Mouse (Mus musculus) midbrain, embryonic 15.5 days (tissue): ENCODE measurements around the gene Bbs9. TPM values are rescaled to one million over a fixed set of nuclear protein-coding genes. Genes with fewer than 3 reads are reported as not detected.

Experiments used
- ATAC-seq: fragments of 200-750 bp; cut with Nextera tagmentation; replicated peaks from 2 replicates; pipeline ENCODE4 v1.8.0; 2017; ENCODE audit warnings: moderate TSS enrichment
- H3K27ac ChIP-seq: fragments of 300-500 bp; sonication (generic); 2 replicates; pipeline ENCODE4 v1.5.1; 2015; ENCODE audit warnings: mild to moderate bottlenecking, inconsistent platforms
- H3K27me3 ChIP-seq: fragments of 300-500 bp; sonication (generic); replicated peaks from 2 replicates; pipeline ENCODE4 v1.6.1; 2015; ENCODE audit warnings: inconsistent platforms
- H3K36me3 ChIP-seq: fragments of 300-500 bp; sonication (generic); replicated peaks from 2 replicates; pipeline ENCODE4 v1.6.1; 2015; ENCODE audit warnings: inconsistent platforms
- H3K4me1 ChIP-seq: fragments of 300-500 bp; sonication (generic); 2 replicates; pipeline ENCODE4 v1.6.1; 2015; ENCODE audit warnings: inconsistent platforms
- H3K4me2 ChIP-seq: fragments of 300-500 bp; sonication (generic); 2 replicates; pipeline ENCODE4 v1.6.1; 2015; ENCODE audit warnings: inconsistent platforms, mild to moderate bottlenecking, moderate library complexity
- H3K4me3 ChIP-seq: fragments of 300-500 bp; sonication (generic); 2 replicates; pipeline ENCODE4 v1.5.1; 2015; ENCODE audit warnings: mild to moderate bottlenecking, inconsistent platforms
- H3K9ac ChIP-seq: fragments of 300-500 bp; sonication (generic); 2 replicates; pipeline ENCODE4 v1.6.1; 2015; ENCODE audit warnings: mild to moderate bottlenecking, inconsistent platforms
- H3K9me3 ChIP-seq: fragments of 300-500 bp; sonication (generic); 2 replicates; pipeline ENCODE4 v1.6.1; 2016; ENCODE audit warnings: inconsistent platforms
- WGBS: fragments of 180-500 bp; shearing (Covaris S2); methylation state at CpG from one replicate; pipeline ENCODE4 v1.1.7; 2015; ENCODE audit warnings: mixed read lengths; 5-methylcytosine and 5-hydroxymethylcytosine counted together
- polyA plus RNA-seq: library from polyadenylated mRNA; unstranded; fragments of >200 nt; fragmentation: Nextera tagmentation; extraction: Ambion mirVana; gene quantifications from 2 replicates; pipeline ENCODE4 v1.2.1, GENCODE M21; 2015

The Bbs9 gene
- 24.9 and 25.0 TPM in 2 replicates for polyA plus RNA-seq

GRCm38 (mm10) chr9:22475424-22475868 lies at the start of gene Bbs9:
TSS of gene Bbs9 (plus strand) at chr9:22475715.
- under 1% methylated on average over 25 of the region's 25 CpGs for WGBS
- Histone ChIP-seq H3K9ac (peak within 1 kb of the TSS; percentile 52), H3K27ac (peak within 1 kb of the TSS; percentile 83), H3K9me3 (no peaks in the 10 kb centered on the region), H3K4me2 (peak within 1 kb of the TSS; percentile 76), H3K4me3 (peak within 1 kb of the TSS; percentile 50), H3K27me3 (no peaks in the 10 kb centered on the region), H3K36me3 (no peaks in the 10 kb centered on the region), H3K4me1 (peaks cover 17% of the 10 kb centered on the region)
- ATAC-seq = peak; percentile 99

GRCm38 (mm10) chr9:22428028-22428665 lies 47.4 kb upstream of the Bbs9 start:
- ATAC-seq = 0 out of 2 replicates have a peak, but pooled peaks have one; percentile 24
- no peaks in the 10 kb centered on the region for H3K27me3 ChIP-seq
- H3K4me2 ChIP-seq = no peak overlapping the region
- H3K9me3 ChIP-seq = no peaks in the 10 kb centered on the region
- no peak overlapping the region for H3K9ac ChIP-seq
- peaks cover 4% of the 10 kb centered on the region; the same call in 1 of the 2 replicates for H3K4me1 ChIP-seq
- WGBS = 16% methylated on average over 3 of the region's 4 CpGs
- no peak overlapping the region for H3K27ac ChIP-seq
- no peak overlapping the region for H3K4me3 ChIP-seq
- no peaks in the 10 kb centered on the region for H3K36me3 ChIP-seq

- Histone ChIP-seq H3K9ac (no peak overlapping the region), H3K9me3 (no peaks in the 10 kb centered on the region), H3K36me3 (no peaks in the 10 kb centered on the region), H3K4me1 (peaks cover 4% of the 10 kb centered on the region; the same call in 1 of the 2 replicates), H3K27me3 (no peaks in the 10 kb centered on the region), H3K27ac (no peak overlapping the region), H3K4me3 (no peak overlapping the region), H3K4me2 (no peak overlapping the region)
- ATAC-seq = 0 out of 2 replicates have a peak, but pooled peaks have one; percentile 54
- 76% methylated on average over 14 of the region's 14 CpGs for WGBS
Measured at GRCm38 (mm10) chr9:22428666-22429410, 46.7 kb upstream of the Bbs9 start.

- Histone ChIP-seq H3K9ac (no peak overlapping the region), H3K4me3 (no peak overlapping the region), H3K36me3 (no peaks in the 10 kb centered on the region), H3K4me2 (no peak overlapping the region), H3K4me1 (peaks cover 4% of the 10 kb centered on the region; the same call in 1 of the 2 replicates), H3K9me3 (no peaks in the 10 kb centered on the region), H3K27me3 (no peaks in the 10 kb centered on the region), H3K27ac (no peak overlapping the region)
- no peak for ATAC-seq
- WGBS = 40% methylated on average over 15 of the region's 15 CpGs
Measured at GRCm38 (mm10) chr9:22429533-22430241, 45.8 kb upstream of the Bbs9 start.

- no peaks in the 10 kb centered on the region for H3K9me3 ChIP-seq
- 35% methylated on average over 5 of the region's 5 CpGs for WGBS
Measured at GRCm38 (mm10) chr9:22430315-22430840, 45.1 kb upstream of the Bbs9 start.

GRCm38 (mm10) chr9:22433221-22433620 lies 42.3 kb upstream of the Bbs9 start:
- Histone ChIP-seq H3K36me3 (0 out of 2 replicates have a peak, but pooled peaks cover 4% of the 10 kb centered on the region), H3K9ac (no peak overlapping the region), H3K4me1 (peaks cover 4% of the 10 kb centered on the region; the same call in 1 of the 2 replicates), H3K4me3 (no peak overlapping the region), H3K9me3 (no peaks in the 10 kb centered on the region), H3K4me2 (no peak overlapping the region), H3K27ac (no peak overlapping the region), H3K27me3 (no peaks in the 10 kb centered on the region)
- WGBS = 78% methylated on average over 2 of the region's 2 CpGs
- ATAC-seq = no peak

More at GRCm38 (mm10) chr9:22430315-22430840, 45.1 kb upstream of the Bbs9 start:
- Histone ChIP-seq H3K4me1 (peaks cover 4% of the 10 kb centered on the region; the same call in 1 of the 2 replicates), H3K36me3 (0 out of 2 replicates have a peak, but pooled peaks cover 4% of the 10 kb centered on the region), H3K9ac (no peak overlapping the region), H3K27me3 (no peaks in the 10 kb centered on the region), H3K4me2 (no peak overlapping the region), H3K27ac (no peak overlapping the region), H3K4me3 (no peak overlapping the region)
- ATAC-seq = no peak

GRCm38 (mm10) chr9:22434101-22434500 lies 41.4 kb upstream of the Bbs9 start:
- no peak overlapping the region for H3K27ac ChIP-seq
- H3K27me3 ChIP-seq = no peaks in the 10 kb centered on the region
- H3K9ac ChIP-seq = no peak overlapping the region
- no peak for ATAC-seq
- no peak overlapping the region for H3K4me3 ChIP-seq
- H3K9me3 ChIP-seq = no peaks in the 10 kb centered on the region
- no peak overlapping the region for H3K4me2 ChIP-seq
- H3K4me1 ChIP-seq = peaks cover 4% of the 10 kb centered on the region; the same call in 1 of the 2 replicates
- WGBS = 92% methylated on average over 2 of the region's 2 CpGs
- 0 out of 2 replicates have a peak, but pooled peaks cover 4% of the 10 kb centered on the region for H3K36me3 ChIP-seq

GRCm38 (mm10) chr9:22438826-22439225 lies 36.7 kb upstream of the Bbs9 start:
- no peak overlapping the region for H3K4me2 ChIP-seq
- H3K36me3 ChIP-seq = peaks cover 9% of the 10 kb centered on the region; the same call in 1 of the 2 replicates
- no peaks in the 10 kb centered on the region for H3K4me1 ChIP-seq
- no peak overlapping the region for H3K9ac ChIP-seq
- ATAC-seq = no peak
- 65% methylated on average over 1 of the region's 1 CpGs for WGBS
- no peaks in the 10 kb centered on the region for H3K27me3 ChIP-seq
- no peak overlapping the region for H3K4me3 ChIP-seq
- H3K27ac ChIP-seq = no peak overlapping the region
- H3K9me3 ChIP-seq = no peaks in the 10 kb centered on the region

GRCm38 (mm10) chr9:22443157-22443556 lies 32.4 kb upstream of the Bbs9 start:
- H3K4me1 ChIP-seq = no peaks in the 10 kb centered on the region
- WGBS = 94% methylated on average over 10 of the region's 10 CpGs
- no peak overlapping the region for H3K4me3 ChIP-seq
- H3K4me2 ChIP-seq = no peak overlapping the region
- no peak overlapping the region for H3K27ac ChIP-seq
- no peaks in the 10 kb centered on the region for H3K9me3 ChIP-seq
- ATAC-seq = no peak
- H3K9ac ChIP-seq = no peak overlapping the region
- peaks cover 20% of the 10 kb centered on the region for H3K36me3 ChIP-seq
- no peaks in the 10 kb centered on the region for H3K27me3 ChIP-seq

GRCm38 (mm10) chr9:22445123-22445522 lies 30.4 kb upstream of the Bbs9 start:
- peaks cover 37% of the 10 kb centered on the region for H3K36me3 ChIP-seq
- ATAC-seq = no peak
- H3K27me3 ChIP-seq = no peaks in the 10 kb centered on the region

GRCm38 (mm10) chr9:22447213-22447612 lies 28.3 kb upstream of the Bbs9 start:
- no peak overlapping the region for H3K9ac ChIP-seq
- H3K4me3 ChIP-seq = no peak overlapping the region
- no peaks in the 10 kb centered on the region for H3K4me1 ChIP-seq
- no peak overlapping the region for H3K4me2 ChIP-seq
- peaks cover 44% of the 10 kb centered on the region for H3K36me3 ChIP-seq
- no peaks in the 10 kb centered on the region for H3K27me3 ChIP-seq
- no peak overlapping the region for H3K27ac ChIP-seq
- WGBS = 92% methylated on average over 5 of the region's 5 CpGs
- H3K9me3 ChIP-seq = no peaks in the 10 kb centered on the region
- no peak for ATAC-seq

More at GRCm38 (mm10) chr9:22445123-22445522, 30.4 kb upstream of the Bbs9 start:
- Histone ChIP-seq H3K9ac (no peak overlapping the region), H3K4me3 (no peak overlapping the region), H3K9me3 (no peaks in the 10 kb centered on the region), H3K27ac (no peak overlapping the region), H3K4me1 (no peaks in the 10 kb centered on the region), H3K4me2 (no peak overlapping the region)
- 95% methylated on average over 1 of the region's 1 CpGs for WGBS

- Histone ChIP-seq H3K9ac (no peak overlapping the region), H3K4me1 (no peaks in the 10 kb centered on the region), H3K4me2 (no peak overlapping the region), H3K4me3 (no peak overlapping the region), H3K27me3 (no peaks in the 10 kb centered on the region), H3K27ac (no peak overlapping the region), H3K36me3 (peaks cover 53% of the 10 kb centered on the region), H3K9me3 (no peaks in the 10 kb centered on the region)
- no peak for ATAC-seq
- 80% methylated on average over 13 of the region's 13 CpGs for WGBS
Measured at GRCm38 (mm10) chr9:22448420-22448819, 27.1 kb upstream of the Bbs9 start.
